Mouse (Mus musculus): ENCODE measurements around the gene Mapkapk2. TPM values are rescaled to one million over a fixed set of nuclear protein-coding genes. Genes with fewer than 3 reads are reported as not detected.

Mapkapk2 gene
- total and polyA plus RNA-seq, 3 experiments: 53.2 to 85.4 TPM; not detected in 1

DNA sequence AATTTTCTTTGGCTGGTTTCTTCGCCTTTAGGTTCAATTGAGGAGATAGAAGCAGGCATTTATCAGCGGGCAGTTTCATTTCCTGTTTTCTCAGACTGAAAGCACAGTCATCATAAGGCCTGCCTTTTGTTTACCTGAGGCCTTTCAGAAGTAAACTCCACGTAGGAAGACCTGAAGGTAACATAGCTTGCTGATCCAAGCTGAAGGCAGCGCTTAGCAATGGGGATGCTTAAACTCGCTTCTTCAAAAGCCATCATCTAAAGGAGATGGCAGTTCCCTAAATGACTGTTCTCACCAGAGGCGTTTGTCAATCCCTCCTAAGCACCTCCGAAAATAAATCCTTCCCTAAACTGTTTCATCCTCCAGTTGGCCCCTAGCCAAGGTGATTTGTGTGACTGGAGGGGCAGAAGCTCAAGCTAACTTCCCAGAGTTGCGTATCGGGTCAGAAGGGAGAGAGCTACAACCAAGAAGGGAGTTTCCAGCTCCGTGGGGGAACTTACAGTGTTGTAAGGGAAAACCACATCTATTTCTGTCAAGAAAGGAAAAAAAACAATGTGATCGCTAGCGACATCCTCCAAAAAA is 13.0 kb upstream of the Mapkapk2 start:
- Histone ChIP-seq H3K9me3 (replicated peaks; ENCODE audit: insufficient read depth, low read length) (no peaks in the 10 kb centered on the region), H3K4me3 (ENCODE audit: control insufficient read depth in 1 of 2, insufficient read depth in 1 of 2, low read depth in 2 of 2, low read length in 2 of 2) (no peak overlapping the region), H3K9ac (ENCODE audit: control insufficient read depth, low read depth, low read length, poor library complexity, severe bottlenecking) (no peak overlapping the region), H3K27ac (ENCODE audit: control insufficient read depth, low read depth, low read length) (no peak overlapping the region), H3K4me1 (ENCODE audit: control insufficient read depth in 1 of 2, insufficient read depth in 2 of 2, low read length in 2 of 2) (peaks cover 3 to 11% of the 10 kb centered on the region in 2 experiments), H3K36me3 (ENCODE audit: control insufficient read depth in 1 of 2, insufficient read depth in 2 of 2, low read length in 2 of 2) (peaks cover 0 to 4% of the 10 kb centered on the region in 2 experiments; a peak in 1 of 4 replicates), H3K27me3 (ENCODE audit: control insufficient read depth in 1 of 2, insufficient read depth in 2 of 2, low read length in 2 of 2) (peaks cover 0 to 2% of the 10 kb centered on the region in 2 experiments; a peak in 2 of 4 replicates), H3K79me2 (ENCODE audit: control insufficient read depth, insufficient read depth, low read length, poor library complexity) (no peaks in the 10 kb centered on the region)
- DNase-seq (ENCODE audit: low read depth, low spot score): peak; percentile 39
- TF ChIP-seq NRF1 (IDR thresholded peaks at IDR 0.05; ENCODE audit: insufficient read depth, low read depth, low read length, poor library complexity, severe bottlenecking) (no peak), GATA1 (IDR thresholded peaks at IDR 0.05; ENCODE audit: low read depth, low read length) (peak; percentile 43; the same call in 1 of the 2 replicates), RCOR1 (IDR thresholded peaks at IDR 0.05; ENCODE audit: low read depth, low read length) (no peak), SIN3A (IDR thresholded peaks at IDR 0.05; ENCODE audit: low read length) (0 out of 2 replicates have a peak, but pooled peaks have one; percentile 21), E2F4 (IDR thresholded peaks at IDR 0.05; ENCODE audit: borderline replicate concordance, low read depth, low read length) (no peak)

DNA sequence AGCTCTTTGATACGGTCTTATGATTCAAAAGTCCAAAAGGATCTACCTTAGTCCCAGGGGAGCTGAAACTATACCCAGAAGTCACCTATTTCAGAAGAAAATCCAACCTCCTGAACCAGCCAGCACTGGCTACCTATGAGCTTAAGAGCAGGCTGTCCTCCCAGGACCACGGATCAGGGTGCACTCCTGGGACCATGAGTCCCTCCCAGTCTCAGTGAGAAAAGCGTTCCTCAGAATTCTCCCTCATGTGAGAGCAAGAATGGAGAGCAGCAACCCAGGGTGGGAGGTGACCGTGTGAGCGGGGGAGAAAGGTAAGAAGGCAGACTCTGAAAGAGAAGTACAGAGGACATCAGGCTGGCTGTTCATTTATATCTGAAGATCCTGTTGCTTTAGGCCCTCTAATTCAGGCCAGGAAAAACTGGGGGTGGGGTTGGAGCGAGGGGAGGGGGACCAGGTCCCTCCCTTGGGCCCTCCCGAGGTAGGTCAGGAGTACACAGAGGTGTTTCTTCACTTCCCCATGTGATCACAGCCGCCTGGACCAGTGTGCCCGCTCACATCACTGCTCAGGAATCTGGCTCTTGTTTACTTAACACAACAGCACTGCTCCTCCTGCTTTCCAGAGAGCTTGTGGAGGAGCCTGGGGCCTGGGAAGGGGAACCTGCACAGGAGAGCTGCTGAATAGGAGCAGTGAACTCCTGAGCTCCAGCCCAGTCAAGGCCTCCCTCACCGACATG is 10.1 kb upstream of the Mapkapk2 start:
- no peak overlapping the region for H3K4me3 ChIP-seq (ENCODE audit: control insufficient read depth in 1 of 2, insufficient read depth in 1 of 2, low read depth in 2 of 2, low read length in 2 of 2)
- peaks cover 0 to 4% of the 10 kb centered on the region in 2 experiments; a peak in 1 of 4 replicates for H3K36me3 ChIP-seq (ENCODE audit: control insufficient read depth in 1 of 2, insufficient read depth in 2 of 2, low read length in 2 of 2)
- H3K9me3 ChIP-seq (replicated peaks; ENCODE audit: insufficient read depth, low read length): no peaks in the 10 kb centered on the region
- no peak for DNase-seq (ENCODE audit: low read depth, low spot score)
- peaks cover 3 to 23% of the 10 kb centered on the region in 2 experiments for H3K4me1 ChIP-seq (ENCODE audit: control insufficient read depth in 1 of 2, insufficient read depth in 2 of 2, low read length in 2 of 2)
- H3K9ac ChIP-seq (ENCODE audit: control insufficient read depth, low read depth, low read length, poor library complexity, severe bottlenecking): no peak overlapping the region
- peaks cover 0 to 2% of the 10 kb centered on the region in 2 experiments; a peak in 2 of 4 replicates for H3K27me3 ChIP-seq (ENCODE audit: control insufficient read depth in 1 of 2, insufficient read depth in 2 of 2, low read length in 2 of 2)
- no peak overlapping the region for H3K27ac ChIP-seq (ENCODE audit: control insufficient read depth, low read depth, low read length)
- no peaks in the 10 kb centered on the region for H3K79me2 ChIP-seq (ENCODE audit: control insufficient read depth, insufficient read depth, low read length, poor library complexity)
- TF ChIP-seq JUND (IDR thresholded peaks at IDR 0.05; ENCODE audit: low read depth, low read length): no peak
- TF ChIP-seq ETS1 (IDR thresholded peaks at IDR 0.05; ENCODE audit: low read depth, low read length): no peak
- TF ChIP-seq CTCF (IDR thresholded peaks at IDR 0.05 in 2 of 3, conservative IDR thresholded peaks at IDR 0.05 in 1 of 3; ENCODE audit: control insufficient read depth in 1 of 3, insufficient read depth in 1 of 3, low read depth in 2 of 3, low read length in 3 of 3, poor library complexity in 1 of 3, severe bottlenecking in 1 of 3): no peak
- no peak for TF ChIP-seq NELFE (IDR thresholded peaks at IDR 0.05; ENCODE audit: low read depth, low read length)

- DNase-seq (ENCODE audit: low read depth, low spot score): peak; percentile 57
- H3K79me2 ChIP-seq (ENCODE audit: control insufficient read depth, insufficient read depth, low read length, poor library complexity): no peaks in the 10 kb centered on the region
- no peak overlapping the region for H3K9ac ChIP-seq (ENCODE audit: control insufficient read depth, low read depth, low read length, poor library complexity, severe bottlenecking)
- 0 out of 2 replicates have a peak, but pooled peaks have one; percentile 11 for TF ChIP-seq ETS1 (IDR thresholded peaks at IDR 0.05; ENCODE audit: low read depth, low read length)
- 0 out of 2 replicates have a peak, but pooled peaks have one; percentile 35 for TF ChIP-seq RCOR1 (IDR thresholded peaks at IDR 0.05; ENCODE audit: low read depth, low read length)
- no peak for TF ChIP-seq GABPA (IDR thresholded peaks at IDR 0.05; ENCODE audit: low read depth, low read length)
- TF ChIP-seq TBP (IDR thresholded peaks at IDR 0.05; ENCODE audit: low read depth, low read length): no peak
- peak; percentile 84 for TF ChIP-seq USF1 (IDR thresholded peaks at IDR 0.05; ENCODE audit: low read depth, low read length)
- TF ChIP-seq MAX (IDR thresholded peaks at IDR 0.05; ENCODE audit: low read length): 0 out of 2 replicates have a peak, but pooled peaks have one; percentile 15
- no peaks in the 10 kb centered on the region for H3K9me3 ChIP-seq (replicated peaks; ENCODE audit: insufficient read depth, low read length)
- H3K4me3 ChIP-seq (ENCODE audit: control insufficient read depth in 1 of 2, insufficient read depth in 1 of 2, low read depth in 2 of 2, low read length in 2 of 2): peak overlapping the region in 1 of 2 experiments; percentile 42; a peak in 3 of 4 replicates
- H3K4me1 ChIP-seq (ENCODE audit: control insufficient read depth in 1 of 2, insufficient read depth in 2 of 2, low read length in 2 of 2): peaks cover 0 to 11% of the 10 kb centered on the region in 2 experiments; a peak in 2 of 4 replicates
- no peaks in the 10 kb centered on the region for H3K36me3 ChIP-seq (ENCODE audit: control insufficient read depth in 1 of 2, insufficient read depth in 2 of 2, low read length in 2 of 2)
- H3K27ac ChIP-seq (ENCODE audit: control insufficient read depth, low read depth, low read length): no peak overlapping the region
- peaks cover 0 to 2% of the 10 kb centered on the region in 2 experiments; a peak in 1 of 4 replicates for H3K27me3 ChIP-seq (ENCODE audit: control insufficient read depth in 1 of 2, insufficient read depth in 2 of 2, low read length in 2 of 2)
These were observed 6.3 kb upstream of the Mapkapk2 start for GRCm38 (mm10) chr1:131103776-131104424.
